Mouse (Mus musculus) thymus, postnatal 36 days (tissue): ENCODE results near the gene Lcn5.

Source experiments
- DNase-seq, 2 experiments: peaks; one replicate each; pipeline ENCODE4 v3.0.0; 2022; ENCODE audit warnings: mixed read lengths in 2 of 2

Gene Lcn5

DNA sequence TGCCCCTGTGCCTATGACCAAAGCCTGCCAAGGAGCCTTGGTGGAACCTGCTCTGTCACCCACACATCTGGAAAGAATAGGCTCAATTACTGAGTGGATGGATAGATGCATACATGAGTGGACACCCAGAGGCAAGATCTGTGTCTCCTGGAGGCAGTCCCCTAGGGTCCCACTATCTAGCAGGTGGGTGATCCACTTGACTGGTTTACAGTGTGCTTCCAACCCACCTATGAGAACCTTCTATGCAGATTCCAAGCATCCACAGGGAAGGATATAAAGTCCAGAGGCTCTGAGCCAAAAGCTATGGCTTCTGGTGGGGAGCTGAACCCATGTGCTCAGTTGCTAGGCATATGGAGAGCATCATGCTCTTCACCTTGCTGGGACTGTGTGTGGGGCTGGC is at the start of gene Lcn5:
Lcn5 (plus strand) TSS at position 301 of the 400 bp plus-strand sequence.
- no peak for DNase-seq

DNA sequence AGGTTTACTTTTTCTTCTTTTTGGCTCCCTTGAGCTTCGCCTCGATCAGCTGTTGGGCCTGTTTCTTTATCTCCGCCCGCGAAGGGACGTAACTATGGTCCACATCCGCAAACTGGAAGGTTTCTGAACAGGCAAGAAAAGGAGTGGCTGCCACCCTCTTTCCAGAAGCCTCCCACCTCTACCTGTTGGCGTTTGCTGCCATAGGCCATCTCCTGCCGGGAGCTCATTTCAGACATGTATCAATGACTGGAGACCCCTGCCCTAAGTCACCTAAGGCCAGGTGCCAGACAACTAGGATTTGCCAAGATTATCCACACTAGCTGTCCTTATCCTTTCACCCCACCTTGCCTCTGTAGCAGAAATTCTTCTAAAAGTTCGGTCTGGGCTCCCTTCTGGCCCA is 49.1 kb upstream of the Lcn5 start:
- no peak for DNase-seq

DNA sequence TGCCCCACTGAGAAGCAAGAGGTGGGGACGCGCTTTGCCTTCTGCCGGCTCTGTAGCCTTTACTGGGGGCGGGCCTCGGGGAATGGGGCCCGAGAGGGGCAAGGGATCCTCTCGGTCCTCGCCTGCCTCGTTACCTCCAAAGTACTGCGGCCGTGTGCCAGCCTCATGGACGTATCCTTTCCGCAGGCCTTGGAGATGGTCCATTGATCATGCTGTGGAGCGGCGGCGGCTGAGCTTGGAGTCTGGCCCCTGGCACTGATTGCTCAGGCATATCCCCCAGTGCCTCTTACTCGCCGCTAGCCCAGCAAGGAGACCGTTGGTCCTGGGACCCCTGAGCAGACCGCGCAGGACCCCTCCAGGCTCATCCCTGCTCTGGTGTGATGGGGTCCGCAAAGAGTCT is 41.4 kb upstream of the Lcn5 start:
- no peak for DNase-seq

DNA sequence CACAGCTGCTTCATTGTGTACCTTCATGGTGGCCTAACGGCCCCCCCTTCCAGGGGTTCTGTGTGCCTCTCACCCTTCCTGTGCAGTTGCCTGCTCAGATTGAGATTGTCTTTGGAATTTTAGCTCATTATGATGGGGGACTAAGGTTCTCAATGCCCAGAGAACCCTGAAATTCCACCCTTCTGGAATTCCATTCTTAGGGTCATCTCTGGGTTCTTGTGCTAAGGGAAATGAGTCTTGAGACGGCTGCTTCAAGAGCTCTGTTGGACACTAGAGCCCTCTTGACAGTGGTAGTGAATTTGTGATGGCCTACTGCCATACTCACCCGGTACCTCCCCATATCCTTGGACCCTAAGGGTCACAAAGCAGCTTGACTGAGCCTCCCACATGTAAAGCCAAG is 40.2 kb upstream of the Lcn5 start, which contains the start of gene Ccdc183:
Ccdc183 (minus strand) TSS at position 101 of the 400 bp plus-strand sequence.
- no peak for DNase-seq

DNA sequence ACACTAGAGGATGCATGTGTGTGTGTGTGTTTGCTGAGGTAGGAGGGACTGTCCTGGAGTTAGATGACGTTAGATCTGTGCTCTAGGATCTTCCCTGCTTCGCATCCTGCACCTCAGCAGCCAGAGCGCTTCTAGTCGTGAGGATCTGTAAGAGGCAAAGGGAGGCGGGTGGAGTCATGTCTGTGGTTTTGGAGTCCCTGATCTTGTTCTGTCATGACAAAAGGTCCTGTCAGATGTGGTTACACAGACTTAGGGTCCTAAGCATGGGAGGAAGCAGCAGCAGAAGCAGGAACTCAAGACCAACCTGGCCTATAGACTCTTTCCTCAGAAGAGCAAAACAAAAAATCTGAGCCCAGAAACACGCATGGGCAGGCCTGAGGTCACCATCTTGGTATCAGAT is 37.4 kb upstream of the Lcn5 start:
- DNase-seq, result peak in 1 of 2 experiments; percentile 22

DNA sequence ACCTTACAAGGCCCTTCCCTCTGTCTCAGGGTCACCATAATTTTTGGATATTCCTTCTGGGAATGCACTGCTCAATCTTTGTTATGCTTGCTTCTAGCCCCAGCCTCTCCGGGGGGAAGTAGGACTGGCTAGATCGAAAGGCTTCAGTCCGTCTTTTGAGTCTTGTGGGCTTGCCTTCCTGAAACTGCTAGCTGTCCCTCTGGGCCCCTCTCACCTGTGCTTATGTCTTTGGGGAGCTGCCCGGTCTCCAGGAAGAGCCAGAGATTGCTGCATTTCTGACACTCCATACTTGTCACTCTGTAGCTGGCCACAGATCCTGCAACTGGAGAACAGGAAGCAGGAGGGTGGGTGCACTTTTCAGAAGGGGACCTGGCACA is 36.9 kb upstream of the Lcn5 start:
- DNase-seq, result no peak

DNA sequence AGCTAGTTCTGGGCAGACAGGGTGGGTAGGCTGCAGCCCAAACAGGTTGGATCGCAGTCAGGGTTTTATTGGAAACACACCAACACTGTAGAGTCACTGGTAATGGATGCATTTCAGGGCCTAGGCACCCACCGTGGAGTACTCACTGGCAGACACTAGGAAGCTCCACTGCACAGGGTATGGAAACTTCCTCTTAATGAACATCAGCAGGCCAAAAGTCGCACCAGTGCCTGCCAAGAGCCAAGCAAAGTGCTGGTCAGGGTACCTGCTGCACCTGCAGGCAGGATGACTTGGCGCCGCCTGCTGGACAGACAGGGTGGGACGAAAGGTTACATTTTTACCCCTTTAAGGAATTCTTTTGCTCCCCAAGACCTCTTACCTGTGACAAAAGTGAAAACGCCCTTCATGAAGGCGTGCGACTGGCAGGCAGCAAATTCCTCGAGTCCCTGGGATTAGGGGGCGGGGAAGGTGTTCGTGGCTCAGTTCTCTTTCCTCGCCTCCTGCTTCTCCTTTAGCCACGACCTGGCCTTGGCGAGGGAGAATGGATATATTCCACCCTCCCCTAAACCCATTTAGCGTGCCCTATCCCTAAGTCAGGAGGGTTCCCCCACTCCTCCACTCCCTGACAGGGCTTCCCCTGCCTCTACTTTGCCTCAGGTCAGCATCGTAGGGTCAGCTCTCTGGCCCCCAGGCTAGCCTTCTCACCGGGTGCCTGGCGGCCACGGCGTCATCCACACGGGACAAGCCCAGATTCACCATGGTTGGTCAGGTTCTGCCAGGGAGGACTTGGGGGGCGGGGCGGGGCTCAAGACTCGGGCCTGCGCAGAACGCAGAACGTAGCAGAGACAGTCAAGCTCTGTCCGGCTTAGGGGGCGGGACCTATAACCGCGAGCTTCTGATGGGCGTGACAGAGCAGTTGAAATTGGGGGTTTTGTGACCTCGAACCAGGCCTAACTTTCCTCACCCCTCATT is 36.2 kb upstream of the Lcn5 start, which contains the start of gene Tmem141:
Tmem141 (minus strand) TSS at position 777 of the 972 bp plus-strand sequence.
- DNase-seq, result peak; percentile 60 to 64

DNA sequence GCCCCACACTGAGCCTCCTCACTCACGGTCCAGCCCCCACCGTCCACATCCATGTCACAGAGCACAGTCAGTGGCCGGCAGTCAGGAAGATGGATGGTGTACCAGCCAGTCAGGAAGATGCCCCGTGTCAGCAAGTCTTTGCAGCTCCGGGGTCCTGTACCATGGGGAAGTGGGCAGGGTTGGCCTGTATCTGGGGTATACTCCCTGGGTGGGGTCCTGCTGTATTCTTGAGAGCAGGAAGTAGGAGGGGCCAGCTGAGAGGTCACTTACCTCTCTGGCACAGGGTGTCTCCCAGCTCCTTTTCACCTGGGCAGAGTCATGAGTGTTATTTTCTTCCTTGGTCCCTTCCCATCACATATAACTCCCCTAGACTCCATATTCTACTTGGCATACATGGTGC is 31.8 kb upstream of the Lcn5 start:
- no peak for DNase-seq

DNA sequence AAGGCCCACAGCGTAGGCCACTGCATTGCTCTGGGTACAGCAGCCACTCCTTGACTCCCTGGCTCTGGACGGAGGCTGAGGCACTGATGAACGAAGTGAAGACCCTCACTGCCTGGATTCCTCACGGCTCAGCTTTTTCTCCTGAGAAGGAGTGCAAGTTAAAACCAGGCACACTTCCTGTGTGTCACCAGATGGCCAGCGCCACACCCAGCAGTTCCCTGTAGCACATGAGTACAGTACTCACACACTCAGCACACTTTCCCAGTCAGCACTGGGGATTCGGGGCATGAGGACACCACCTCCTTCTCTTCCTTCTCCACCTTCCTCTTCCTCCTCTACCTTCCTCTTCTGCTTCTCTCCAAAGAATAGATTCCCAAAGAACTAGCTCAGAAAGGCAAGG is 29.9 kb upstream of the Lcn5 start, which contains the start of gene Fcna:
Fcna (minus strand) TSS at position 220 of the 400 bp plus-strand sequence.
- no peak for DNase-seq

DNA sequence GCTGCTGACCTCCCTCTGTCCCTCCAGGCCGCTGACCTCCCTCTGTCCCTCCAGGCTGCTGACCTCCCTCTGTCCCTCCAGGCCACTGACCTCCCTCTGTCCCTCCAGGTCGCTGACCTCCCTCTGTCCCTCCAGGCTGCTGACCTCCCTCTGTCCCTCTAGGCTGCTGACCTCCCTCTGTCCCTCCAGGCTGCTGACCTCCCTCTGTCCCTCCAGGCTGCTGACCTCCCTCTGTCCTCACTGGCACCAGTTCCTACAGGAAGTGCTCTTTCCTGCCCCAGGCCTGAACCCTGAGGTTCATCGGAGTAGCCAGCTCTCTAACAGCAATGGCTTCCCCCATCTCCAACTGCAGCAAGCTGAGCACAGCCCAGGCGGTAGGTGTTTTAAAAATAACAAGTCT is 29.0 kb upstream of the Lcn5 start:
- no peak for DNase-seq

DNA sequence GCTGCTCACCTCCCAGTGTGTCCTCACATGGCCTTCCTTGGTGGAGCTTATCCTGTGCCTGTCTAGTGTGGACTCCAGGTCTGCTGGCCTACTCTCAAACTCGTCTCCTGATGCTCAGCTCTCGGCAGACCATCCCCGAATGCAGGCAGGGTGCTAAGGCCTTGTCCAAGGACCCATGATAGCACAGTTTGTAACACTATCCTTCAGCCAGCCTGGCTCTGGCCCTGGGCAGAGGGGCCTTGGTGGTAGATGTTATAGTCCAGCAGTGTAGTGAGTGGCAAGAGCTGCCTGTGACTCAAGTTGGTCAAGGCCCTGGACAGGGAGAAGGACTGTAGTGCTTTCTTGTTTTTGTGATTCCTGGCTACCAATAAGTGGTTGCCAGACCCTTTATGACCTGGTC is 24.1 kb upstream of the Lcn5 start:
- DNase-seq, result no peak

DNA sequence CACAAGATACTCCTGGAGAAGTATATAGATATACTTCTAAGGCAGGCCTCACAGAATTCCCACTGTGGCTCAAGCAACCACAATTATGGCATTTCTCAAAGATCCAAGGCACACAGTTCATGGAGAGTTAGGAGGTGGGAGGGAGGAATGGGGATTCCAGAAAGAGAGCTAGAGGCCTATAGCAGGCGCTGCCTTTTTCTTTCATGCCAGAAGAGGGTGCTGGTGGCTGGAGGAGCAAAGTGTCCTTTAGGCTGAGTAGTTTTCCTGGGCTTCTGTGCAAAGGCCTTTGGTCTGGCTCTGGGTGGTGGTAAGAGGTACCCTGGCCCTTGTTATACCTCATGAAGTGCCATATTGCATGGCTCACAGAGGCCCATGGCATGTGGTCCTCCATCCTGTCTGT is 23.7 kb upstream of the Lcn5 start:
- DNase-seq, result no peak

DNA sequence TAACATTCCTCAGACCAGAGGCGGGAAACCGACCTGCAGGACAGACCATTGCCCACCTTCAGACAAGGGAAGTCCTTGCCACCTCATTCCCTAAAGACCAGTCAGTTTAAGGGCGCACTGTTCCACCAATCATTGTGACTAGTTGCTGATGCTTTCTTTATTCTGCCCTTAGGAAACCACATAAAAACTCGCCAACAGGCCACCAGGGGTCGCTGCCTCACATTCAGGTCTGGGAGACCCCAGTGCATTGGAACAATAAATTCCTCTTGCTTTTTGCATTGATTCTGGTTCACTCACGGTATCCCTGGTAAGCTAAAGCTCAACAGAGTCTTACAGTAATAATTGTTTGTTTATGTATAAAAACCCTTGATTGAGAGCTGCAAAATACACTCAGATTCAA is 17.9 kb upstream of the Lcn5 start:
- DNase-seq, result peak; percentile 47 to 64

DNA sequence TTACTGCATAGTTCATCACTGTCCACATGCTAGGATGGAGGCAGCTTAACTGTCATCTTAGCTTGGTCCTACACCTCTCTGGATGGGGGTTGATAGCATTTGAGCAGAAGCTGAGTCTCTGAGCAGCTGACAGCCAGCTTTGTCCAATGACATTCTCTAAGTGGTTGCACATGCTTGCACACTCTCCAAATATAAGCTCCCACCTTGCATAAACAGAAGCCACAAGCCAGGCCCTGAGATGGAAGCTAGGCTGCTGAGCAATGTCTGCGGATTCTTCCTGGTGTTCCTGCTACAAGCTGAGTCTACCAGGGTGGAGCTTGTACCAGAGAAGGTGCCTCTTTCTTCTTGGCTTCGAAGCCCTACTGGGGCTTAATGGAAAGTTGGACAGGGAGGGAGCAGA is 4.8 kb upstream of the Lcn5 start, which contains the start of gene Lcn8:
Lcn8 (plus strand) TSS at position 219 of the 400 bp plus-strand sequence.
- DNase-seq, result no peak

DNA sequence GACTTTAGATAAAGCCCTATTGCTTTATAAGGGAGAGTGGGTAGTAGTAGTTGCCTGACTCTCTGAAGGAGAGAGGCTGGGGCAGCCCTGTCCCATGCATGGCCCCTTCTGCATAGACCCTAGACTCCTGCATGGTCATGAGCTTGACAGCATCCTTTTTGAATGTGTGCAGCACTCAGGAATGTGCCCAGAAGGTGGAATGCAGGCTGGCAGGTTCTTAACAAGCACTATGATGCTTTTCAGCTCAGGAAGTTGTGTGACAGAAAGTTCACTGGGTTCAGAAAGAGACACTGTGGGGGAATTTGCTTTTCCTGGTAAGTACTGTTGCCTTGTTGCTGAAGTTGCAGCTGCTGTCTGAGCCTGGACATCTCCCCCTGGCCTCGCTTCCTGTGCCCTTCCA is 3.2 kb upstream of the Lcn5 start:
- DNase-seq, result no peak

DNA sequence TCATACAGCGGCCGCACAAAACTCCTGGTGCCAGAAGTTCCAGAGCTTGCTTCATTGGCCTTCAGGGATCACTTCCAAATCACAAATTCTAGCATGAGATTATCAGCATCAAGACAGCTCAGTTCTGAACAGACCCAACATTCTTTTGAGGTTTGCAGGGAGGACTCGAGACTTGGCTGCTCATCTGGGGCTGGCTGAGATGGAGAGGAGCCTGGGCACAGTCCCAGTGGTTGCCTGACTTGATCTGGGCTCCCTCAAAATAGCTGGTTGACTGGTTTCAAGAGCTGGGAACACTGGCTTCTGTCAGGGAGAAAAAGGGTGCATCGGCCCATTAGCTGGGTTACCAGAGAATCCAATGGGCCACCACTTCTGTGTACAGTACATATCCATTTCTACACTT is 1.1 kb upstream of the Lcn5 start:
- no peak for DNase-seq

DNA sequence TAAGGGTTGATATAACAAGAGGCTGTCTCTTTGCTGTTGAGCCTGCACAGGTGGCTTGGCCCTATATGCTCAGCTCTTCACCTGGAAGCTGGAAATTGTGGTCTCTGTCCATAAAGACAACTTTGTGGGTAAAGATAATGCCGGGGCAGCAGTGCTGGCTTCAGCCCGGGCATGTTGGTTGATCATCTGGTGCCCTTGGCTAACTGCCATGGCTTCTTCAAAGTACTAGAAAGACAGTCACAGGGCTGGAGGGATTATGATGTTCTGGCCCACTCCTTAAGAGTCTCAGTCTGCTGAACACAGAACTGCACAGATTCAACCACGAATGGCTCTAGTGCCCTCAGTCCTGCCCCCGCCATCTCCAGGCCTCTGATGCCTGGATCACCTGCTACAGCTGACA is 506 bp upstream of the Lcn5 start:
- DNase-seq, result no peak

DNA sequence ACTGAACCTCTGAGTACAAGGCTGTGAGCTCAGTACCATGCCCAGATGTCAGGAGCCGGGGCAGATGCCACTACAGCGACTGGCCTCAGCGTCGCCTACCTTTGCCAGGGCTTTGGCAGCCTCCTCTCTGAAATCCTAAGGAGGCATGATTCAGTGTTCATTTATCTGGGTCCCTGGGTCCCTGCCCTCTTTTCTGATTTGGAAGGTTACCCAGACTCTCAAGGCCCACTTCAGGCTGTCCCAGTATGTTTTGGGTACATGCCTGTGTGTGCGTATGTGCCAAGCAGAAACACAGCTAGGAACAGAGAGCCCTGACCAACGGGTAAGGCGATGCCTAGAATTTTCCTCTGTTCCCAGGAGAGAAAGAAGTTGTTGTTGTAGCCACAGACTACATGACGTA is 2.5 kb downstream of the Lcn5 start:
- DNase-seq, result no peak

DNA sequence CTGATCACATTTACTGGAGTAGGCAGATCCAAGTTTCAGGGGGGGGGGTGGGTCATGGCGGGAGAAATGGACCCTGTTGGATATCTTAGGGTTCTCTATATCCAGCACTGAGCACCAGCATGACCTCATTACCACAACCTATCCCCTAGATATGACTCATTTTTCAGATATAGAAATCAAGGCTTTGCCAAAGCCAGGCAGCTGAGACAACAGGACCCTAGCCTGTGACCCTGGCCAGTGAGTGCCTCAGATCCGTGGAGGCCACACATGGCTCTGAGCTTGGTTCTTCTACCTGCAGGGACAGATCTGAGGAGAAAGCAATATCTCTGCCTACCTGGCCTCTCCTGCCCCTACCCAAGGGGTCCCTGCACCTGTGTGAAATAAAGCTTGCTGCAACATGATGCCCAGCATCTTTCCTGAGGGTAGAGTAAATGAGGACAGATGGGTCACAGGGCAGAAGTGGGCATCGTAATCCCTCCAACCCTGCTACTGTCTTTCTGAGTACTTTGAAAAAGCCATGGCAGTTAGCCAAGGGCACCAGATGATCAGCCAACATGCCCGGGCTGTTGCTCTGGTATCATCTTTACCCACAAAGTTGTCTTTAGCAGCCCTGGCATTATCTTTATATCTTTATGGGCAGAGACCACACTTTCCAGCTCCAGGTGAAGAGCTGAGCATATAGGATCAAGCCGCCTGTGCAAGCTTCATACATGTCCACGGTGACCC is 3.7 kb downstream of the Lcn5 start:
- no peak for DNase-seq

DNA sequence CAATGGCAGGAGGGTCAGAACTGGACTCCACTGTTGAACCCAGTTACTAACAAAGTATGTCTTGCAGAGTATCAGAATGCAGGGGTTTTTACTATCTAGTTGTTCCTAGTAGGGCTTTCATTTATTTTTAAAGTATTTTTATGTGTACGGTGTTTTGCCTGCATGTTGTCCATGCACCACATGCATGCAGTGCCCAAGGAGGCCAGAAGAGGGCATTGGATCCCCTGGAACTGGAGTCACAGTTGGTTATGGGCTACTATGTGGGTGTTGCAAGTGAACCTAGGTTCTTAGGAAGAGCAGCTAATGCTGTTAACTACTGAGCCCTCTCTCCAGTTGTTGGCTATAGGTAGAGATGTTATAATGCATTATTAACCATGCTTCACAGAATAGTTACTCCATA is 5.8 kb downstream of the Lcn5 start:
- peak; percentile 68 to 76 for DNase-seq

DNA sequence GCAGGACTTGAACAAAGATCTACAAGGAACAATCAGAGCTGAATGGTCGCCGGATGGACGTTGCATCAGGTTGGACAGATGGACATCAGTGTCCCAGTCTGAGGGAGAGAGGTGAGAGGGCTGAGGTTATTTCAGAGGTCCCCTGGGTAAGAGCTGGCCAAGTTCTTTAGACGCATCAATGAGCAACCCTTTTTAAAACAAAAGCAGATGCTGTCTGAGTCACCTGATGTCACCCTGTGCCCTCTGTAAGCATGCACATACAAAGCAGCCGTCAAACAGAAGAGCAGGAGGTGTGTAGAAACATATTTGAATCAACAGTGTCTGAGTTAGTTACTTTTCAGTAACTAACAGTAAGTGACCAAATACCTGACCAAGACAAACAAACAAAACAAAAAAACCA is 6.4 kb downstream of the Lcn5 start:
- no peak for DNase-seq

DNA sequence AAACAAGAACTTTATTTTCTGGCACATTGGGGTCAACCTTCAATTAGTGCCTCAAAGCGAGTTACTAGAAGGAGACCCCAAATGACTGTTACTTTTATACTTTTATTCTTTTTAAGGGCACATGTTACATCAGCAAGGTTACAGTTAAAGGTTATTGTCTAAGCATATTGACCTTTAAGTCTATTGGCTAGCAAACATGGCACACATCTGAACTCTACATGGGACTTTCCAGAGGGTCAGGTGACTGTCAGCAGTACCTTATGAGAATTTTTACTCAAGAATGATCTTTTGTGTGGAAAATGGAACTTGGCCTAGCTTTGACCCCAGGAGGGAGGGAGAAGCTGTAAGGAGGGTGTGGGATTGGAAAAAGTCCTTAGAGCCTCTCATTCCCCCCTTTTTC is 8.8 kb downstream of the Lcn5 start:
- DNase-seq, result no peak

DNA sequence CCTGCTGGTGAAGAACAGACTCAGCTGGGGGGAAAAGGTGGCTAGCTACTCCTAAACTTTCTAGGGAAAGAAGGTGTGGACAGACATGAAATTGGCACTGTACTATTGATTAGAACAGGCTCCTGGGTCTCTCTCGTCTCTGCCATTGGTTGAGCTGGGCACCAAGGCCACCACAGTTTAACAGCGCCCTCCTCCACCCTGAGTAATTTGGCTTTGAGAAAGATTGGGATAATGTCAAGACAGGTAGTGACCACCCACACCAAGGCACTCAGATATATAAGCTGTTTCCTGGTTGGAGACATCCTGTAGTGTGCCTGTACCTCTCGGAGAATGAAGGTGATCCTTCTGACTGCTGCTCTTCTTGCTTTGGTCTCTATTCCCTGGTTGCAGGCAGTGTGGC is 18.7 kb downstream of the Lcn5 start, which contains the start of gene Lcn6:
Lcn6 (plus strand) TSS at position 301 of the 400 bp plus-strand sequence.
- no peak for DNase-seq

DNA sequence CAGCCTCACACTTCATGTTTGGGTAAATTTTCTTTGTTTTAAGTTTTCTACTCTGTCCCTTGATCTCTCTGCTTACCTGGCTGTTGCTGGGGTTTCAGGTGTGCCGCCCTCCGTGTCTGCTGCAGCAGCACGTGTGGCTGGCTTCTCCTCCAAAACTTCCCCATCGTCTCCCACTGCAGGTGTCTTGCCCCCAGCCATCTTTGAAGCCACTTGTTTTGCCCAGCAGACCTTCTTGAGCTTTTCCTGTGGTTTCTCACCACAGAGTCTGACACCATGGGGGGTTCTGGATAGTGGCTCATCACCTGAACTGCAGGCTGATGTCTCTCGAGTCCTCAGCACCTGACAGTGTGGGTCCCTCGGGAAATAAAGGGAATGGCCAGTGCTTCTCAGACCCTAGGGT is 21.8 kb downstream of the Lcn5 start:
- DNase-seq, result peak; percentile 42 to 75
